Mouse (Mus musculus): ENCODE data around the gene Cd40.

Gene Cd40

GRCm38 (mm10) chr2:165100749-165101148 lies 45.3 kb downstream of the Cd40 start:
- no peak for DNase-seq (ENCODE audit: low spot score in 2 of 2)

- DNase-seq (ENCODE audit: low spot score in 2 of 2), result no peak
Observed at GRCm38 (mm10) chr2:165102920-165103319, 47.5 kb downstream of the Cd40 start.

DNA sequence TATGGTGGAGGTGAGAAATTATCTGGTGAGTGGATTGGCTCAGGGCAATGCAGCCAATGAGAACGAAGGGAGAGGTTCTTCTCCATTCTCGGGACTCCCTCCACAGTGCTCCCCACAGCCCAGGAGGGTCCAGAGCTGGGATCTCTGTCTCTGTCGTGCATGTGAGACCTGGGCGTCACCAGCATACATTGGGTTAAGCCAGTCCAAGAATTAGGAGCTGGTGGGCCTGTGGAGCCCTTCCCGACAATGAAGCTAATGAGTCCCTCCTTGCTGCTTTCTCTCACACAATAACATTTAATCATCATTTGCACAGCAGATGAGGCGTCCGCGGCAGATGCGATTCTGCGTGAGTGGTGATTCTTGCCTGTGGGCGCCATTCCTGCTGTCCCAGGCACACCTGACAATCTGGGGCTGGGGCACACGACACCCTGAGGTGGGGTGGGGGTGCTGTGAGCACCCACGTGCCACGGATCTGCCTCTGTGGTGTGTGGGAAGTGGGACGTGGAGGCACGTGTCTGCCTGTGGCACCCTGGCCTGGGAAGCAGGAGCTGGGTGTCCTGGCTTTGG lies 50.2 kb downstream of the Cd40 start:
- DNase-seq (ENCODE audit: low spot score in 2 of 2), result peak in 1 of 2 experiments; percentile 52

- no peak for DNase-seq (ENCODE audit: low spot score in 2 of 2)
Observed at GRCm38 (mm10) chr2:165106585-165106984, 51.2 kb downstream of the Cd40 start.

DNA sequence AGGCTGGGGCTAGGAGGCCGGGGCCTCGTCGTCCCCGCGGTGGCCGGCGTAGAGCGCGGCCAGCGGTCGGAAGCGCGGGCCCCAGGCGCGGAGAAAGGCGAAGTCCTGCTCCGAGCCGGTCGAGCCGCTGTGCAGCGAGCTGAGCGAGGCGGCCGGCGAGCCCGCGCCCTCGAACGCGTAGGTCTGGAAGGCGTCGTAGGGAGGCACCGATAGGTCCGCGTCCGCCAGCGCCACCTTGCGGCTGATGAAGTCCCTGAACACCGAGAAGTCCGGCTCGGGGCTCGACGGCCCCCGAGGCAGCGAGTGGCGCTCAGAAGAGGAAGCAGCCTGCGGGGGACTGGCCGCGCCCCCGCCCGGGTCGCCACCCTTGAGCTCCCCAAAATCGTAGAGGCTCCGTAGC lies 56.7 kb downstream of the Cd40 start:
- peak; percentile 32 to 41 for DNase-seq (ENCODE audit: low spot score in 2 of 2)

- DNase-seq (ENCODE audit: low spot score in 2 of 2), result no peak
Observed at GRCm38 (mm10) chr2:165113733-165114132, 58.3 kb downstream of the Cd40 start.

DNA sequence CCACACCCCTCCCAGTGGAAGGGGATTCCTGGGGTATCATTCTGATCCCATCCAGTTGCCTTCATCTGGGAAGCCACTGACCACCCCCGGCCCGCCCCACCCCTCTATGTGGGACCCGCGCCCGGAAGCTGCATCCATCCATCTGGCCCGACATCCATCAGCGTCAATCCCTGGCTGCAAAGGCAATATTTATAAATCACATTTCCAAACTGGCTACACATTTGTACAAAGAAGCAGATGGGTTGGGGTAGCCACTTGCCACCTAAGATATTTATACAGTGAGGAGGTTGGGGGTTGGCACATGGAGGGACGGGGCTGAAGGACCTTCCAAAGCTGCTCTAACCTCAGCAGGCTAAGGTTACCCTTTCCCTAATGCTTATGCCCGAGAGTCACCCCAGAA lies 65.3 kb downstream of the Cd40 start:
- no peak for DNase-seq (ENCODE audit: low spot score in 2 of 2)

DNA sequence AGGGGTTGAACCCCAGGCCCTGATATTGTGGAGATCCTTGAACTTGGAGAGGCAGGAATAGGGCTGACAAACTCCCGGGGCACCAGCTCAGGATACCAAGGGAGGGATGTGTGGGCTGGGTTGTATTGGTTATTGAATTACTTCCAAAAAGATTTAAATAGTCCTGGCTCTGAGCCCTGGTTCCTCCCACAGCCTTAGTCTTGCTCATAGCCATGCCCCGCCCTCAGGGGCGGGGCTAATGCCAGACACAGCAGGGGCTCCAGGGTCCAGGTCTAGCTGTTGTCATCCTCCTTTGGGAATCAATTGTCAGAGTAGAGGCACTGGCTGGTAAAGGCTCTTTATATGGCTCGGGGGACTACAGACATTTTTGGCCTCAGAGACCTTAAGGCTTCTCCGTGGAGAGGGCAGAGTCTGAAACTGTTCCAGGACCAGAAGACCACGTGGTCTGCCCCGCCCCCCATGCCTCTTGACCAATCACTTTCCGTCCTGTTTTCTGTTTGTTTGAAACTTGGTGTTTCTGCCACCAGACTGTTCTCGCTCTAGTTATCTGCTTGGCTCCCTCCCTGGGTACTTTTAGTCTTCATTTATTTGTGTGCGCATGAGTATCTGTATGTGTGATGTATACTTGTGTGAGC lies 65.9 kb downstream of the Cd40 start:
- DNase-seq (ENCODE audit: low spot score in 2 of 2), result no peak

Data from right cerebral cortex, postnatal 36 days (tissue).